Mouse (Mus musculus) stomach, postnatal 0 days (tissue): ENCODE measurements around the gene Uhrf1bp1.

ENCODE experiments used
- CTCF ChIP-seq: IDR thresholded peaks from 2 replicates; pipeline ENCODE4 v1.5.1; 2016; ENCODE audit warnings: antibody characterized with exemption, low read depth, mild to moderate bottlenecking, moderate library complexity
- EP300 ChIP-seq: optimal IDR thresholded peaks from 2 replicates; pipeline ENCODE3; 2016; ENCODE audit warnings: antibody characterized with exemption

DNA sequence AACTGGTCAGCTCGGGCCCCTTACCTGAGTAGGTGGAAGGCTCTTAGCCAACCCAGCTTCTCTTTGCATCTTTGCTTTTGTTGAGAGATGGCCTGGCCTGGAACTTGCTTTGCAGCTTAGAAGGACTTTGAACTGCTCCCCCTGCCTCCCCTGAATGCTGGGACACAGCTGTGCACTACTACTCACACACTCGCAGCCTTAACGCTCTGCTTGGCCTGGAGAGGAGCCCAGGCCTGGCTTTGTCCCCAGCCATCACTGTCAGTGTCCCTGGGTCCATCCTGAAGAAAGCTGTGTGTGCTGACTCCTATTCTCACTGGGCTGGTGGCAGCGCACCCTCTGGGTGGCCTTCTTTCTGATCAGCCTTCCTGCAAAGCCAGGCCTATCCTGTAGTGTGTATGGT lies 64.4 kb downstream of the Uhrf1bp1 start:
- TF ChIP-seq CTCF (no peak), EP300 (no peak)
